Mouse (Mus musculus): ENCODE results near the gene Ctdnep1.

- TF ChIP-seq CTCF (IDR thresholded peaks at IDR 0.05; ENCODE audit: low read depth) = peak; percentile 56
- TF ChIP-seq EP300 (IDR thresholded peaks at IDR 0.05; ENCODE audit: low read depth) = no peak
Measured at GRCm38 (mm10) chr11:69950807-69951459, 30.0 kb upstream of the Ctdnep1 start.

All from liver, postnatal 0 days (tissue).